Mouse (Mus musculus) liver, adult 2 months (tissue): ENCODE measurements around the gene Cxcr2.

ENCODE experiments used
- CTCF ChIP-seq: fragments of 200-500 bp; IDR thresholded peaks from 2 replicates; pipeline ENCODE4 v1.5.1; 2011; ENCODE audit warnings: low read depth, low read length, control low read depth
- POLR2A ChIP-seq: fragments of 200-500 bp; IDR thresholded peaks from 2 replicates; pipeline ENCODE4 v1.6.1; 2011; ENCODE audit warnings: low read length, control low read depth; ENCODE audit not compliant: insufficient read depth; ENCODE audit errors: extremely low read depth

- TF ChIP-seq CTCF, result no peak
- TF ChIP-seq POLR2A, result no peak
Observed at GRCm38 (mm10) chr1:74179624-74180408, 26.0 kb downstream of the Cxcr2 start.
